ENCODE assay signal across 7 mouse cellular contexts in the genomic region with DNA sequence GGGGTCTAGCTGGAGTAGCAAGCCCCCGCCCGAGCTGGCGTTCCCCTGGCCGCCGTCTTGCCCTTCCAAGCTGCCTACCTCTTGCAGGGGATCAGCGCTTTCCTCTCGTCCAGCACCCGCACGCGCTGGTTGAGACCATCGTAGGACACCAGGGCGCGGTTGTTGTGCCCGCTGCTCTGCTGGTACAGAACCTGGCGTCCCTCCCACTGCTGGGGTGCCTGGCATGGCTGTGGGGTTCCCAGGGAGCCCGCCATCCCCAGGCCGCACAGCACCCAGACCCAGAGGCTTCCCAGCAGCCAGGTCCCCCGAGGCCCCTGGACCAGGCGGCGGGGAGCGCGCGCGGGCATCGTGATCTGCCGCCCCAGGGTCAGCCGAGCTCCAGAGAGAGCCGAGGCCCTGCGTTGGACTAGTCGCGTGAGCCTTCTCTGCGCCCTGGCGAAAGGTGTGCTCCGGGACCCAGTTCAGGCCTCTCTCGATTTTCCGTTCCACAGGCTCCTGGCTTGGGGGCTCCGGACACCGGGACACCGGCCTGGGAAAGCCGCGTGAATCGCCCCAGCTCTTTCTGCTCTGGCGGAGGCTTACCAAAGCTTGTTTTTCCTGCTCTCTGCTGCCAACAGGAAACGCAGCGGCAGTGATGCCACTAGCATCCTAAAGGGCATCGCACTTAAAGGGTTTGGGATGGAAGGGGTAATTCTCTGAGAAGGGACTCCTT. TPM values are rescaled to one million over a fixed set of nuclear protein-coding genes. Genes with fewer than 3 reads are reported as not detected.
DNase-seq lines count a peak whose midpoint lies in the region; ATAC-seq lines count a peak whose summit lies in the region.

A gene (minus strand): TSS at position 712 of the 712 bp plus-strand sequence.

- peak; percentile 37 for DNase-seq in adrenal gland, adult 8-10 months
- peak; percentile 86 for DNase-seq in embryo, embryonic 10.5 days (ENCODE audit: low spot score)
- peak; percentile 49 for DNase-seq in gastrocnemius, postnatal 14 days
- DNase-seq in left cerebral cortex, postnatal 25 days (ENCODE audit: low spot score in 2 of 2) = peak; percentile 75 to 81
- DNase-seq in right cerebral cortex, postnatal 4 days = peak; percentile 71

- intact Hi-C loops in gastrocnemius, postnatal 14 days (cut with DNase I; ENCODE audit: low total_unique reads) = no loop called here
- intact Hi-C loops in left cerebral cortex, postnatal 25 days (cut with DNase I) = no loop called here

- ATAC-seq in inflammation-experienced regulatory T-cells, adult 6 months = peak; percentile 56
- peak; percentile 77 for ATAC-seq in megakaryocyte-erythroid progenitor cell, adult 5-6 weeks (replicated peaks; ENCODE audit: low FRiP score, low TSS enrichment, poor library complexity, severe bottlenecking)

RNA-seq across cellular contexts. Expression of the gene that starts here (rescaled TPM):
- 10 to 100 TPM; 17.2 to 34.9 (median 22.9) TPM for total RNA-seq in adrenal gland, adult 8-10 months (2022)
- total RNA-seq in gastrocnemius, postnatal 14 days (2021) = 10 to 100 TPM; 69.7 to 70.8 TPM
- polyA plus RNA-seq in inflammation-experienced regulatory T-cells, adult 6 months (2017; shearing (Covaris generic)) = 1 to 10 TPM in 1 of 3 experiments, under 1 TPM in 2; 0.19 to 1.5 (median 0.24) TPM
- 10 to 100 TPM; 77.0 to 87.6 TPM for total RNA-seq in left cerebral cortex, postnatal 25 days (2021)
- 68.9 and 85.9 TPM in 2 replicates for total RNA-seq in megakaryocyte-erythroid progenitor cell, adult 5-6 weeks (2014; fragmentation: Nextera tagmentation)
- total RNA-seq in megakaryocyte-erythroid progenitor cell, adult 5-6 weeks (2017) = 47.4 and 53.6 TPM in 2 replicates

Comparison
In these comparisons a context has a peak if more than half of its experiments do, and no peak if none do; other contexts are left out.
1. Peak in every context shown above with its lines: DNase-seq and ATAC-seq.